Mouse (Mus musculus): ENCODE results near the gene Gm20824.
"Not testable (repeated sequence)": the region's sequence is repeated elsewhere in the genome, so short reads cannot be mapped to it uniquely, and the experiment has no call there.

Gm20824 gene

DNA sequence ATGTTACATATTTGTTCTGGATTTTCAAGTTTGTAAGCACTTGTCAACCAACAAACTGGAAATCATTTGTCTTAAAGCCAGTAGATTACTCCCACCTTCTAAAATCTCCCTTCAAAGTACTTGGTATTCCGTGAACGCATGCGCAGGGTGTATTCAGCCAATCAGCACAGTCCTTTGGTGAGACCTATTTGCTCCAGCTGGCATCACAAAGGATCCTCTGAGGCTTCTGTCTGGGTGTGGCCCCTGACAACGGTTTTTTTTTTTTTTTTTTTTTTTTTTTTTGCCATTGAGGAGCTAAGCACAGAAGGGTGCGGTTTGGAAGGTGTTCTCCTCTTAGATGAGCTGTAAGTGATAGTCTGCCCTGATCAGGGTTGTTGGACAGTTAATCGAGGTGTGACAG, at the start of gene Gm20824:
Gene Gm20824, plus strand, starts transcription at position 301 of the 400 bp plus-strand sequence.
- DNase-seq (ENCODE audit: low spot score): not testable (repeated sequence)

All from MN1 (cell line).